Mouse (Mus musculus): Measurements from ENCODE around the gene Nup133. TPM values are rescaled to one million over a fixed set of nuclear protein-coding genes. Genes with fewer than 3 reads are reported as not detected.

Gene Nup133
- polyA plus RNA-seq, 1 experiment from 2014 or later, result 32.1 TPM

DNA sequence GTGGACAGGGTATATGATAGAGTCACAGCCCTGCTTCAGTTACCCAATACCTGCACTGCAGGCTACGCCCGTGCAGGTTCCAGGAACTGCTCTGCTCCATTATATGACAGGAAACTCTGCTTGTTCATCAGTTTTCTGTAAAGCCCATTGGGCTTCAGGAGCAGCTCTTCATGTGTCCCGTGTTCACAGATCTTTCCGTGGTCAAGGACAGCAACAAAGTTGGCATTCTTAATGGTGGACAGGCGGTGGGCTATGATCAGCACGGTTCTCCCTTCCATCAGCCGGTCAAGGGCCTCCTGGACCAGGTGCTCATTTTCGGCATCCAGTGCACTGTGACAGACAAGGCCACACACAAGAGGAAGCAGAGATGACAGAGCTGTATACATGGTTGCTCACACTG is 5.2 kb upstream of the Nup133 start:
- H3K27me3 ChIP-seq (replicated peaks), result no peaks in the 10 kb centered on the region
- no peak overlapping the region for H3K27ac ChIP-seq (ENCODE audit: poor library complexity, severe bottlenecking)
- 0 out of 2 replicates have a peak, but pooled peaks cover 3% of the 10 kb centered on the region for H3K4me1 ChIP-seq (replicated peaks)
- no peak overlapping the region for H3K4me3 ChIP-seq
- no peaks in the 10 kb centered on the region for H3K9me3 ChIP-seq (replicated peaks)
- no peak overlapping the region for H3K4me2 ChIP-seq
- peaks cover 62% of the 10 kb centered on the region for H3K36me3 ChIP-seq
- no peak for ATAC-seq (ENCODE audit: insufficient number of reproducible peaks, low FRiP score)
- 92% methylated on average over 8 of the region's 8 CpGs for WGBS
- H3K9ac ChIP-seq, result no peak overlapping the region

DNA sequence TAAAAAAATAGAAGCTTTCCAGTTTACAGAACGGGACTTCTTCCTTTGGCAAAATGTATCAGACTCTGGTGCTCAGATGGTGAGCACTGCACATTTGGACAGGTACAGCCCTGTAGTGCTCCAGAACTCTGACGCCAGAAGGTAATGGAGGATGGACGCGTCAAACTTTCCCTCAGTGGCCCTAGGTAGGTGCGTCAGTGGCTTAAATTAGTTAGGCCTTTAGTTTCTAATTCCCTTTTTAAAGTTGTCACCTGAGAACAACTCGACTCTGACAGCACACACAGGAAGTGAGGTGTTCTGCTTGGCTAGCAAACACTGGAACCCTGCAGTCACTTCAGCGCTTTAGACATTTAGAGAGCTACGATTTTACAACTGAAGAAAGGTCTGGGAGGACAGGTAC is 4.6 kb upstream of the Nup133 start:
- WGBS, result 90% methylated on average over 8 of the region's 8 CpGs

DNA sequence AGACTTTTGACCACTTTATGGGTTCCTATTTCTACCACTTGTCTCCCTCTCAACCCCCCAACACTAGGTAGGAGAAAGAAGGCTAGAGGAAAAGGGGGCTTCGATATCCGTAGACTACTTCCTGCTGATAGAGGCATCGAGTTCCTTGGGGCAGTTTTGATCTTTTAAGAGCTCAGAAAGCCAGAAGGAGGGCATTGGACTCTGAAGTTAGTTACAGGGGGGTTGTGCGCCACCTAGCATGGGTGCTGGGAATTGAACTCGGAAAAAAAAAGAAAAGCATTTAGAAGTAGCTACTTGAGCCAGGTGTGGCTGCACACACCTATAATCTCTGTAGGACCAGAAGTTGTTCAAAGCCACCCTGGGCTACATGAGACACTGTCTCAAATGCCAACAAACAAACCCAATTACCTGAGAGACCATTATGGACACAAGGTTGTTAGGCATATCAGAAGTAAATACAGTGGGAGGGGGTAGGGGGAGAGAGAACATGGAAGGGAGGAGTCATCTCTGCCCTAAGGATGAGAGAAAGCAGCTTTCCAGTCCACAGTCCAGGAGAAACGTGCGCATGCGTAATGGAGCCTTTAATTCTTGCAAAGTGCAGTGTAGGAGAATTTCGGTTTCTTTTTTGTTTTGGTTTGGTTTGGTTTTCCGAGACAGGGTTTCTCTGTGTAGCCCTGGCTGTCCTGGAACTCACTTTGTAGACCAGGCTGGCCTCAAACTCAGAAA is 1.2 kb upstream of the Nup133 start:
- ATAC-seq (ENCODE audit: insufficient number of reproducible peaks, low FRiP score), result no peak
- Histone ChIP-seq H3K27me3 (replicated peaks) (no peaks in the 10 kb centered on the region), H3K9me3 (replicated peaks) (no peaks in the 10 kb centered on the region), H3K9ac (peak overlapping the region; percentile 92), H3K27ac (ENCODE audit: poor library complexity, severe bottlenecking) (peak overlapping the region; percentile 88), H3K36me3 (peaks cover 34% of the 10 kb centered on the region), H3K4me3 (peak overlapping the region; percentile 68), H3K4me1 (replicated peaks) (peaks cover 10% of the 10 kb centered on the region), H3K4me2 (peak overlapping the region; percentile 99)
- 29% methylated on average over 10 of the region's 10 CpGs for WGBS

More for the DNA sequence above, 4.6 kb upstream of the Nup133 start:
- H3K27me3 ChIP-seq (replicated peaks), result no peaks in the 10 kb centered on the region
- no peak overlapping the region for H3K4me3 ChIP-seq
- no peak for ATAC-seq (ENCODE audit: insufficient number of reproducible peaks, low FRiP score)
- no peaks in the 10 kb centered on the region for H3K9me3 ChIP-seq (replicated peaks)
- no peak overlapping the region for H3K4me2 ChIP-seq
- peaks cover 57% of the 10 kb centered on the region for H3K36me3 ChIP-seq
- no peak overlapping the region for H3K27ac ChIP-seq (ENCODE audit: poor library complexity, severe bottlenecking)
- H3K4me1 ChIP-seq (replicated peaks), result 0 out of 2 replicates have a peak, but pooled peaks cover 3% of the 10 kb centered on the region
- H3K9ac ChIP-seq, result no peak overlapping the region

DNA sequence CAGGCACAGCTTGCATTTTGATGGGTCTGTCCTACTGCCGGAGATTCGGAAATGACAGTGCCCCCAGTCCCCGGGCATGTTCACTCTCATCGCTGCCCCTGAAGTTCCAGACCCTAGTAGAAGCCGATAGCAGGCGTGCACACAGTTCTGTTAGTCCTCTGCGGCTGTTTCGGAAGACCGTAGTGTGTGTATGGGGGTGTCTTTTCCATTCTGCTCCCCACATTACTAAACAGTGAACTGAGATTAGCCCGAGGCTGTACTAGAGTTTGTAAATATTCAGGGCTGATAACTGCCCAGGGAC is 571 bp upstream of the Nup133 start:
- Histone ChIP-seq H3K27me3 (replicated peaks) (no peaks in the 10 kb centered on the region), H3K4me3 (peak overlapping the region; percentile 68), H3K9ac (peak overlapping the region; percentile 92), H3K4me1 (replicated peaks) (peaks cover 10% of the 10 kb centered on the region), H3K27ac (ENCODE audit: poor library complexity, severe bottlenecking) (peak overlapping the region; percentile 88), H3K9me3 (replicated peaks) (no peaks in the 10 kb centered on the region), H3K4me2 (peak overlapping the region; percentile 99), H3K36me3 (peaks cover 35% of the 10 kb centered on the region)
- 1% methylated on average over 10 of the region's 10 CpGs for WGBS
- peak; percentile 23; the same call in 1 of the 2 replicates for ATAC-seq (ENCODE audit: insufficient number of reproducible peaks, low FRiP score)

DNA sequence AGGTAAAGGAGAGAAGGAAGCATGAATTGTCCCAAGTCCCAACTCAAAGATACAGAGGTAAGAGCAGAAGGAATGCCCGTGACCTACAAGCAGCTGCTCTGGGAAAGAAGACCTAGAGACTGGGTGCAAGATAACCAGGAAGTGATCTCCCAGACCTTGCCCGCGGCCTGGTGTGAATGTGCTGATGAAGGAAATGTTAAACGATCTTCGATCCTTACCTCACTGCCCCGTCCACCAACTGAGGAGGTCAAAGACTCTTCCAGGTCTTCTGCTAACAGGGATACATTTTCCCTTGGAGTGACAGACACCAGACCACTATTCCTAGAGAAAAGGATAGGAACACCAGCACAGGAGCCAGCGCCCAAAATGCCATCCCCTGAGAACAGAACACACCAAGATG is 20.0 kb downstream of the Nup133 start:
- H3K27ac ChIP-seq (ENCODE audit: poor library complexity, severe bottlenecking), result no peak overlapping the region
- WGBS, result 90% methylated on average over 7 of the region's 7 CpGs
- peaks cover 74% of the 10 kb centered on the region for H3K36me3 ChIP-seq

GRCm38 (mm10) chr8:123925671-123926070 is 23.4 kb downstream of the Nup133 start:
- Histone ChIP-seq H3K36me3 (peaks cover 84% of the 10 kb centered on the region), H3K27me3 (replicated peaks) (no peaks in the 10 kb centered on the region), H3K9me3 (replicated peaks) (no peaks in the 10 kb centered on the region), H3K4me2 (no peak overlapping the region), H3K9ac (no peak overlapping the region), H3K27ac (ENCODE audit: poor library complexity, severe bottlenecking) (no peak overlapping the region), H3K4me3 (no peak overlapping the region), H3K4me1 (replicated peaks) (no peaks in the 10 kb centered on the region)
- WGBS, result 86% methylated on average over 3 of the region's 3 CpGs
- no peak for ATAC-seq (ENCODE audit: insufficient number of reproducible peaks, low FRiP score)

More for the DNA sequence above, 20.0 kb downstream of the Nup133 start:
- no peaks in the 10 kb centered on the region for H3K4me1 ChIP-seq (replicated peaks)
- no peak overlapping the region for H3K4me3 ChIP-seq
- no peak overlapping the region for H3K4me2 ChIP-seq
- H3K27me3 ChIP-seq (replicated peaks), result no peaks in the 10 kb centered on the region
- no peak overlapping the region for H3K9ac ChIP-seq
- no peaks in the 10 kb centered on the region for H3K9me3 ChIP-seq (replicated peaks)
- no peak for ATAC-seq (ENCODE audit: insufficient number of reproducible peaks, low FRiP score)

GRCm38 (mm10) chr8:123924719-123925118 is 24.3 kb downstream of the Nup133 start:
- Histone ChIP-seq H3K4me1 (replicated peaks) (no peaks in the 10 kb centered on the region), H3K36me3 (peaks cover 84% of the 10 kb centered on the region), H3K9ac (no peak overlapping the region), H3K27me3 (replicated peaks) (no peaks in the 10 kb centered on the region), H3K9me3 (replicated peaks) (no peaks in the 10 kb centered on the region), H3K4me2 (no peak overlapping the region), H3K4me3 (no peak overlapping the region), H3K27ac (ENCODE audit: poor library complexity, severe bottlenecking) (no peak overlapping the region)
- ATAC-seq (ENCODE audit: insufficient number of reproducible peaks, low FRiP score), result no peak
- WGBS, result 16% methylated on average over 2 of the region's 2 CpGs

GRCm38 (mm10) chr8:123914635-123915034 is 34.4 kb downstream of the Nup133 start:
- Histone ChIP-seq H3K27me3 (replicated peaks) (no peaks in the 10 kb centered on the region), H3K4me1 (replicated peaks) (no peaks in the 10 kb centered on the region), H3K4me2 (no peak overlapping the region), H3K4me3 (no peak overlapping the region), H3K9me3 (replicated peaks) (no peaks in the 10 kb centered on the region), H3K36me3 (peaks cover 93% of the 10 kb centered on the region), H3K27ac (ENCODE audit: poor library complexity, severe bottlenecking) (no peak overlapping the region), H3K9ac (no peak overlapping the region)
- ATAC-seq (ENCODE audit: insufficient number of reproducible peaks, low FRiP score), result no peak
- 96% methylated on average over 3 of the region's 3 CpGs for WGBS

DNA sequence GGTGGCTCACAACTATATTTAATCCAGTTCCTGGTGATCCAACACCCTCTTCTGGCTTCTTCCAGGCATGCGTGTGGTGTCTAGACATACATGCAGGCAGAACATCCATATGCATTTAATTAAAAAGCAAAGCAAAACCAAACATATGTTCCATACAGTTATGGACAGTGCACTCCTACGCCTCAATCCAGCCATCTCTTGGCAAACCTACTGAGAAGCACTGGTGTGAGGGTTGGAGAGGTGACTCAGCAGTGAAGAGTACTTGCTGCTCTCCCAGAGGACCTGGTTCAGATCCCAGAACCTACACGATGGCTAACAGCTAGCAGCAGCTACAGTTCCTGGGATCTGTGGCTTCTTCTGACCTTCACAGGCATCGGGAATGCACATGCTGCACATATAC is 36.8 kb downstream of the Nup133 start:
- 92% methylated on average over 4 of the region's 4 CpGs for WGBS

DNA sequence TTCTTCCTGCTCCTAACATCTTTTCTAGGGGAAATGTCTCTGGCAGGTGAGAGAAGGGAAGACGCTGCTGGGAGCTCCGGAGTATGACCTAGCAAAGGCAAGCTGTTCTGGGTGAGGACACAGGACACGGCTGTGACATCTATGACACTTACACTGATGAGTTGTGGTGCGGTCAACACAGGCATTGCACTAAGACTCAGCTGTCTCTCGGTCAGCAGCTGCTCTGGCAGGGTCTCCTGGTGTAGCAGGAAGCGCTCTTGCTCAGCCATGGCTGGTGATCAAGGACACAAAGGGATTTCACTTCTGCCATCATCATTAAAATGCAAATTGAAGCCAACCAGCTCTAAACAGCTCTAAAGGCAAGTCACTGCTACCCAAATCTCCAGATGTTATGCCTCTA is 41.5 kb downstream of the Nup133 start:
- H3K9me3 ChIP-seq (replicated peaks), result no peaks in the 10 kb centered on the region
- no peaks in the 10 kb centered on the region for H3K27me3 ChIP-seq (replicated peaks)
- 96% methylated on average over 6 of the region's 6 CpGs for WGBS
- peaks cover 90% of the 10 kb centered on the region for H3K36me3 ChIP-seq
- H3K4me2 ChIP-seq, result no peak overlapping the region
- no peak overlapping the region for H3K27ac ChIP-seq (ENCODE audit: poor library complexity, severe bottlenecking)
- no peak overlapping the region for H3K4me3 ChIP-seq
- no peak overlapping the region for H3K9ac ChIP-seq
- no peaks in the 10 kb centered on the region for H3K4me1 ChIP-seq (replicated peaks)
- no peak for ATAC-seq (ENCODE audit: insufficient number of reproducible peaks, low FRiP score)

More for the DNA sequence above, 36.8 kb downstream of the Nup133 start:
- no peaks in the 10 kb centered on the region for H3K27me3 ChIP-seq (replicated peaks)
- H3K27ac ChIP-seq (ENCODE audit: poor library complexity, severe bottlenecking), result no peak overlapping the region
- H3K9me3 ChIP-seq (replicated peaks), result no peaks in the 10 kb centered on the region
- H3K36me3 ChIP-seq, result peaks cover 94% of the 10 kb centered on the region
- H3K4me2 ChIP-seq, result no peak overlapping the region
- H3K4me1 ChIP-seq (replicated peaks), result no peaks in the 10 kb centered on the region
- ATAC-seq (ENCODE audit: insufficient number of reproducible peaks, low FRiP score), result no peak
- no peak overlapping the region for H3K9ac ChIP-seq
- no peak overlapping the region for H3K4me3 ChIP-seq

DNA sequence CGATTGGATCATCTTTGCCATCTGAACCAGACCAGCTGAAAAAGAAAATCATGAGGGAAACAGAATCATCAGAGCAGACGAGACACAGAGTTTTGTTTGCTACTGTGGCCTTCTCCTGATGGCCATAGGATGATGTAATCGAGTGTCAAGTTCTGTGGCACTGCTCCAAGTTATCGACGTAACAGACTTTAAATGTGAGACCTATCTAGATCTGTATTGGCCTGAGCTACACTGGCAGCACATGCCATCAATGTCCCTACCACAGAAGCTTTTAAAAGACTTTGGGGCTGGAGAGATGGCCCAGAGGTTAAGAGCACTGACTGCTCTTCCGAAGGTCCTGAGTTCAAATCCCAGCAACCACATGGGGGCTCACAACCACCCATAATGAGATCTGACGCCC is 46.4 kb downstream of the Nup133 start:
- no peak overlapping the region for H3K27ac ChIP-seq (ENCODE audit: poor library complexity, severe bottlenecking)
- H3K27me3 ChIP-seq (replicated peaks), result no peaks in the 10 kb centered on the region
- H3K9me3 ChIP-seq (replicated peaks), result no peaks in the 10 kb centered on the region
- ATAC-seq (ENCODE audit: insufficient number of reproducible peaks, low FRiP score), result no peak
- peaks cover 84% of the 10 kb centered on the region for H3K36me3 ChIP-seq
- no peak overlapping the region for H3K4me3 ChIP-seq
- H3K4me2 ChIP-seq, result no peak overlapping the region
- 83% methylated on average over 7 of the region's 7 CpGs for WGBS
- no peak overlapping the region for H3K9ac ChIP-seq
- no peaks in the 10 kb centered on the region for H3K4me1 ChIP-seq (replicated peaks)

DNA sequence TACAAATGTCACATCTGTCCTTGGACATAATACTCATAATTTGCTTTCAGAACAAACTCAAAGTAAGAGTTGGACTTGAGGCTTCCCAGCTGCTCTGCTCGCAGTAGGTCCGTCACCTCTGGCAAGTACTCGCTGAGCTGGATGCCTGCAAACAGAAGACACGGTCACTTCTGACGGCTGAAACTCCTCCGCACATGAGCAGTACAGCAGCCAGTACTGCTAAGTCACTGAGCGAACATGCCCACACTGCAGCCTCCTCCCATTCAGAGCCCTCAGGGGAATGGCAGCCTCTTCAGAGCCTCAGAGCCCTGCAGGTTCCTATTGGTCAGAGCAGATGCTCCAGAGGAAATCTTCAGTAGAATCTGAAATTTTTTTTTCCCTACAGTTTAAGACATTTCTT is 49.7 kb downstream of the Nup133 start:
- Histone ChIP-seq H3K27me3 (replicated peaks) (peaks cover 23% of the 10 kb centered on the region), H3K4me2 (no peak overlapping the region), H3K27ac (ENCODE audit: poor library complexity, severe bottlenecking) (no peak overlapping the region), H3K36me3 (peaks cover 57% of the 10 kb centered on the region), H3K9ac (no peak overlapping the region), H3K4me1 (replicated peaks) (peaks cover 16% of the 10 kb centered on the region; the same call in 1 of the 2 replicates), H3K9me3 (replicated peaks) (no peaks in the 10 kb centered on the region), H3K4me3 (no peak overlapping the region)
- WGBS, result 89% methylated on average over 7 of the region's 7 CpGs
- ATAC-seq (ENCODE audit: insufficient number of reproducible peaks, low FRiP score), result no peak
